Mouse (Mus musculus) MEL (cell line): ENCODE data around the gene Ccr1l1.

Experiments used
- CTCF ChIP-seq, 3 experiments: IDR thresholded peaks in 2 of 3; conservative IDR thresholded peaks in 1 of 3; 2 replicates each; pipeline ENCODE4 v1.5.1; 2011 to 2012; ENCODE audit warnings: low read length in 3 of 3, low read depth in 2 of 3, mild to moderate bottlenecking in 2 of 3, improper control_type of control experiment in 1 of 3, inconsistent platforms in 1 of 3, mixed read lengths in 1 of 3, moderate library complexity in 1 of 3; ENCODE audit not compliant: control insufficient read depth in 1 of 3, insufficient read depth in 1 of 3, poor library complexity in 1 of 3, severe bottlenecking in 1 of 3
- ELF1 ChIP-seq: IDR thresholded peaks from 2 replicates; pipeline ENCODE4 v1.6.1; 2014; ENCODE audit warnings: low read depth, mild to moderate bottlenecking, inconsistent platforms, low read length, improper control_type of control experiment, moderate library complexity
- EP300 ChIP-seq, 2 experiments: IDR thresholded peaks; 2 replicates each; pipeline ENCODE4 v1.6.1; 2011; ENCODE audit warnings: improper control_type of control experiment in 2 of 2, low read length in 2 of 2, low read depth in 1 of 2, mild to moderate bottlenecking in 1 of 2
- GATA1 ChIP-seq: IDR thresholded peaks from 2 replicates; pipeline ENCODE4 v1.6.1; 2011; ENCODE audit warnings: low read depth, low read length, improper control_type of control experiment
- HCFC1 ChIP-seq: IDR thresholded peaks from 2 replicates; pipeline ENCODE4 v1.6.1; 2012; ENCODE audit warnings: low read depth, mild to moderate bottlenecking, inconsistent platforms, low read length, improper control_type of control experiment, moderate library complexity
- MAX ChIP-seq: IDR thresholded peaks from 2 replicates; pipeline ENCODE4 v1.6.1; 2011; ENCODE audit warnings: low read length, improper control_type of control experiment
- POLR2A ChIP-seq, 2 experiments: IDR thresholded peaks; 2 replicates each; pipeline ENCODE4 v1.6.1; 2011 to 2012; ENCODE audit warnings: low read length in 2 of 2, mild to moderate bottlenecking in 2 of 2, control low read depth in 1 of 2, improper control_type of control experiment in 1 of 2, low read depth in 1 of 2, moderate library complexity in 1 of 2; ENCODE audit not compliant: control insufficient read depth in 1 of 2, insufficient read depth in 1 of 2, poor library complexity in 1 of 2
- POLR2AphosphoS5 ChIP-seq: IDR thresholded peaks from 2 replicates; pipeline ENCODE4 v1.6.1; 2012; ENCODE audit warnings: low read depth, borderline replicate concordance, mild to moderate bottlenecking, inconsistent platforms, low read length, moderate library complexity, mixed read lengths
- TAL1 ChIP-seq: IDR thresholded peaks from 2 replicates; pipeline ENCODE4 v1.6.1; 2012; ENCODE audit warnings: mild to moderate bottlenecking, inconsistent platforms, low read length, moderate library complexity, mixed read lengths

- TF ChIP-seq HCFC1 (0 out of 2 replicates have a peak, but pooled peaks have one; percentile 39), CTCF (IDR thresholded peaks at IDR 0.05 in 2 of 3, conservative IDR thresholded peaks at IDR 0.05 in 1 of 3; ENCODE audit: control insufficient read depth in 1 of 3, insufficient read depth in 1 of 3, low read depth in 2 of 3, low read length in 3 of 3, poor library complexity in 1 of 3, severe bottlenecking in 1 of 3) (peak in 2 of 3 experiments; percentile 36 to 94; a peak in 4 of 6 replicates), TAL1 (peak; percentile 84), POLR2A (IDR thresholded peaks at IDR 0.05; ENCODE audit: control insufficient read depth in 1 of 2, insufficient read depth in 1 of 2, low read depth in 1 of 2, low read length in 2 of 2, poor library complexity in 1 of 2) (no peak), EP300 (IDR thresholded peaks at IDR 0.05; ENCODE audit: low read depth in 1 of 2, low read length in 2 of 2) (peak in 1 of 2 experiments; percentile 82; a peak in 3 of 4 replicates), GATA1 (peak; percentile 80), MAX (no peak), POLR2AphosphoS5 (no peak), ELF1 (peak; percentile 42)
Measured at GRCm38 (mm10) chr9:123986217-123986616, 8.0 kb upstream of the Ccr1l1 start.
